Mouse (Mus musculus) embryonic facial prominence, embryonic 12.5 days (tissue): Measurements from ENCODE around the gene Grb2. TPM values are rescaled to one million over a fixed set of nuclear protein-coding genes. Genes with fewer than 3 reads are reported as not detected.

Experiments
- ATAC-seq: fragments of 200-750 bp; cut with Nextera tagmentation; 2 replicates; pipeline ENCODE4 v1.8.0; 2017; ENCODE audit not compliant: insufficient number of reproducible peaks, insufficient read depth, low FRiP score, low TSS enrichment
- H3K27ac ChIP-seq: fragments of 300-500 bp; sonication (generic); 2 replicates; pipeline ENCODE4 v1.5.1; 2016; ENCODE audit warnings: mild to moderate bottlenecking
- H3K27me3 ChIP-seq: fragments of 300-500 bp; sonication (generic); 2 replicates; pipeline ENCODE4 v1.6.1; 2016; ENCODE audit warnings: mild to moderate bottlenecking, moderate library complexity
- H3K36me3 ChIP-seq: fragments of 300-500 bp; sonication (generic); 2 replicates; pipeline ENCODE4 v1.6.1; 2016; ENCODE audit warnings: mild to moderate bottlenecking
- H3K4me1 ChIP-seq: fragments of 300-500 bp; sonication (generic); 2 replicates; pipeline ENCODE4 v1.6.1; 2016
- H3K4me2 ChIP-seq: fragments of 300-500 bp; sonication (generic); replicated peaks from 2 replicates; pipeline ENCODE4 v1.6.1; 2016; ENCODE audit warnings: mild to moderate bottlenecking, moderate library complexity
- H3K4me3 ChIP-seq: fragments of 300-500 bp; sonication (generic); 2 replicates; pipeline ENCODE4 v1.5.1; 2016; ENCODE audit warnings: mild to moderate bottlenecking
- H3K9ac ChIP-seq: fragments of 300-500 bp; sonication (generic); 2 replicates; pipeline ENCODE4 v1.6.1; 2016; ENCODE audit warnings: mild to moderate bottlenecking, moderate library complexity
- H3K9me3 ChIP-seq: fragments of 300-500 bp; sonication (generic); 2 replicates; pipeline ENCODE4 v1.6.1; 2016; ENCODE audit warnings: mild to moderate bottlenecking, moderate library complexity
- WGBS: fragments of 180-500 bp; shearing (Covaris S2); methylation state at CpG from one replicate; pipeline ENCODE4 v1.1.7; 2016; 5-methylcytosine and 5-hydroxymethylcytosine counted together
- polyA plus RNA-seq: library from polyadenylated mRNA; unstranded; fragments of >200 nt; fragmentation: Nextera tagmentation; extraction: Ambion mirVana; gene quantifications from 2 replicates; pipeline ENCODE4 v1.2.1, GENCODE M21; 2016

Grb2 gene
- polyA plus RNA-seq, 1 experiment from 2014 or later: 115 TPM

DNA sequence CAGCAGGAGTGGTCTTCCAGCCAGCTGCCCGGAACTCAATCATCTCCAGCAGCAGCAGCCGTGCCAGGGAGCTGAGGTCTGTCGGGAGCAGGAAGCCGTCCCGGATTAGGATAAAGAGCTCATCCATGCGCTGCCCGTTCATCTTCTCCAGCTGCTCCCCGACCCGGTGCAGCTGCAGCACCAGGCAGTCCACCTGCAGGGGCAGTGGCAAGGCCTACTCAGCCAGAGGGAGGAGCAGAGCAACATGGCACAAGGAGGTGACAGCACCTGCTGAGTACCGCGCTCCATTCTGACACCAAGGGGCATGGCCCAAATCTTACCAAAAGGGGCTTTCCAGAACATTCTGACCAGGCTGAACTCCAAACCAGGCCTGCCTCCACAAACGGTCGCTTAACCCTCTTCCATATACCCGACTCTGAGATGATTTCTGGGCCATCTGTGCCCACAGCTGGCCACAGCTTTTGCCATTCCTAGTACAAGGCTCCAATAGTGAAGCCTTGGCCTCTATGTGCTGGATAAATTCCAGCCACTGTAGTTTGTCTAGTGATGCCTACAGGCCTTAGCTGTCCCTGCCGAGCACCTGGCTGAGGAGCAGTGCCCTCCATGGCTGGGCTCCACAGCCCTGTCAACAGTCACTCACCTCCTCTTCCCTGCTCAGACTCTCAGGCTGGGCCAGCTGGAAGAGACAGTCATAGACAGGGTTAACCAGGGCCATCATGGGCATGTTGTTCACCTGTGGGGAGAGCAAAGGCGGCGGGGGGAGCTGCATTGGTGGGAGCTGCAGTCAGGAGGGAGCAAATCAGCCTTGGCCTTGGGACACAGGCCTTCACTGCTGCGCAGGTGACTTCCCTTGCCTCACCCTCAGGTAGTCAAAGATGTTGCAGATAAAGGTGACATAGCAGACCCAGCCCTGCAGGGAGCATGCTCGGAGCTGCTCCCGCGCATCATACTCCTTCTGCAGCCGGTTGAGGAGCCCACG is 99.7 kb downstream of the Grb2 start:
- ATAC-seq: no peak
- H3K27ac ChIP-seq: no peak overlapping the region
- no peak overlapping the region for H3K4me2 ChIP-seq
- H3K9me3 ChIP-seq: no peaks in the 10 kb centered on the region
- H3K36me3 ChIP-seq: peaks cover 40% of the 10 kb centered on the region
- no peak overlapping the region for H3K9ac ChIP-seq
- H3K27me3 ChIP-seq: no peaks in the 10 kb centered on the region
- no peak overlapping the region for H3K4me3 ChIP-seq
- WGBS: 82% methylated on average over 23 of the region's 23 CpGs
- peaks cover 20% of the 10 kb centered on the region for H3K4me1 ChIP-seq

DNA sequence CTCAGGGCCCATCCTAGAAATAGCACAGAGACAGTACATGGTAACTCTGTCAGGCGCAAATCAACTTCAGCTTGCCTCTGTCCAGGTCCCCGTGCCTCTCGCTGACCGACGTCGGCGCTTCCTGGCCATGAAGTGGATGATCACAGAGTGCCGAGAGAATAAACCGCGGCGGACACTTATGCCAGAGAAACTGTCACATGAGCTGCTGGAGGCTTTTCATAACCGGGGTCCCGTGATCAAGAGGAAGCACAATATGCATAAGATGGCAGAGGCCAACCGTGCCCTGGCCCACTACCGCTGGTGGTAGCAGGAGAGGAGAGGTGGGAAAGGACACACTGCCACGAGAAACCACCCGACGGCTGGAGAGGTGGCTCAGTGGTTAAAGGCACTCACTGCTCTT is 101.7 kb downstream of the Grb2 start:
- peaks cover 25% of the 10 kb centered on the region for H3K4me1 ChIP-seq
- WGBS: 92% methylated on average over 18 of the region's 18 CpGs

DNA sequence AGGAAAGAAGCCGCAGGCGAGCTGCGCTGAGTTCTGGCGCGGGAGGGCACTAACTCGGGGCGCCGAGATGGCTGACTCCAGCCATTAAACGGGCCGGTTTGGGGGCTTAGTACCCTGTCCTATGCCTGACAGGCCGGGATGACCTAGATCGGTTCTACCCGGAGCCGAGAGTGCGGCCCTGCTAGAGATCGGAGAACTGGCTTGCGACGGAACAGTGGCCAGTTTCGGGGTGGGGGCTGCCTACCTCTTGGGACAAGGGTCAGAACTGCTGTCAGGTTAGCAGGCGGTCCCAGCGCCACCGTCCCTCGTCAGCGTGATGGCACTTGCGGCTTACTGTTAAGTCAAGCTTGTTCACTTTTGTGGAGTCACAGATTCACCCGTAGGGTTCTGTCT is 104.1 kb downstream of the Grb2 start:
- Histone ChIP-seq H3K4me1 (peaks cover 23% of the 10 kb centered on the region), H3K36me3 (peaks cover 44% of the 10 kb centered on the region), H3K9ac (peak overlapping the region; percentile 93), H3K27ac (peak overlapping the region; percentile 92), H3K9me3 (no peaks in the 10 kb centered on the region), H3K27me3 (no peaks in the 10 kb centered on the region), H3K4me2 (peak overlapping the region; percentile 87), H3K4me3 (peak overlapping the region; percentile 96)
- under 1% methylated on average over 26 of the region's 26 CpGs for WGBS
- ATAC-seq: peak; percentile 7; the same call in 1 of the 2 replicates

More for the DNA sequence above, 101.7 kb downstream of the Grb2 start:
- Histone ChIP-seq H3K36me3 (peaks cover 40% of the 10 kb centered on the region), H3K4me2 (no peak overlapping the region), H3K27ac (no peak overlapping the region), H3K9ac (no peak overlapping the region), H3K4me3 (no peak overlapping the region), H3K9me3 (no peaks in the 10 kb centered on the region), H3K27me3 (no peaks in the 10 kb centered on the region)
- no peak for ATAC-seq

DNA sequence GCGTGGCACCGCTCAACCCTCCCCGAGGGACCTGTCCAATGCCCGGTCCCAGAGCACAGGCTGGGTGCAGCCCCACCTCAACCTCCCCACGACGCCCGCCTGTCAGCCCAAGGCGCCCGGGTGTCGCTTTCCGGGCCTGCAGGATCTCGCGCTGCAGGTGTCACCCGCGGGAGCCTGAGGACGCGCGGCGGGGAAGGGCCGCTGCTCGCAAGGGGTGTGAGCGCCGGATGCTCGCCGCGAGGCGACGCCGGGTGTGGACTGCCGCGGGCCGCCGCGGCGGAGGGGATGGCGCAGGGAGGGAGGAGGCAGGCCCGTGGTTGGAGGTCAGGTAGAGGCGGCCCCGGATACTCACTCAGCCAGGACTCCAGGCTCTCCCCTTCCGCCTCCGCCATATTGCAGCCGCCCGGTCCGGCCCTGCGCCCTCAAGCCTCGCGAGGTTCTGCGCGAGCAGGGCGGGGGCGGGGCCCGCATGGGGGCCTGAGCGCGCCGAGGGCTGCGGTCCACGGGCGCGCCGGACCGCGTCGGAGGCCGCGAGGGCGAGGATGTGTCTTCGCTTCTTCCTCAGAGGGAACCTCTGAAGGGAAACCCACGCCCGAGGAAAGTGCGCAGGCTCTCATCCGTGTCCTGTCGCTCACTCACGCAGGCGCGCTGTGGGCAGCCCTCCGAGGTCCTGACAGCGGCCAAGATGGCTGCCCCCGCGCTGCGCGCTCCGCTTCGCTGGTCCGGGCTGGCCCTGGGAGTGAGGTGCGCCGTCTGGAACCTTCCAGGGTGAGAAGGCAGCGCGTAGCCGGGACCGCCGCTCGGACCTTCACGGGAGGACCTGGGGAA is 104.7 kb downstream of the Grb2 start, which contains the start of the genes Mrps7 and Gga3:
TSS of gene Mrps7 (plus strand) at position 450 of the 828 bp plus-strand sequence.
TSS of gene Gga3 (minus strand) at position 576 of the 828 bp plus-strand sequence.
- WGBS: under 1% methylated on average over 85 of the region's 93 CpGs
- ATAC-seq: peak; percentile 96
- Histone ChIP-seq H3K9me3 (no peaks in the 10 kb centered on the region), H3K4me1 (peaks cover 23% of the 10 kb centered on the region), H3K27ac (peak within 1 kb of the TSS; percentile 92), H3K9ac (peak within 1 kb of the TSS; percentile 93), H3K27me3 (no peaks in the 10 kb centered on the region), H3K36me3 (peaks cover 38% of the 10 kb centered on the region), H3K4me3 (peak within 1 kb of the TSS; percentile 96), H3K4me2 (peak within 1 kb of the TSS; percentile 87)

DNA sequence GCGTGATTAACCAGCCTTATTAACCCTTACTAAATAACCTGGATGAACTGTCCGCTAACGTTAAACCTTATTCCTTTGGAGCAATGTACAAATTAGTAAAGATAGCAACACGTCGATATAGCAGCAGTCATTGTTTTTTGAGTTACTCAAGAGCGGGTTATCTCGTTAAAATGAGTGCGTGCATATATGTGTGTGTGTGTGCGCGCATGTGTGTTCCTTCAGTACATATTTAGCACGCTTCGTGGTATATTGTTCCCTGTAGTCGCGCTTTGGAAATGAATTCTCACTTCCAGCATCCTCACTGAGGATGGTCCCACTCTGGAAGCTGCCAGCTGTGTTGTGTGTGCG is 105.3 kb downstream of the Grb2 start:
- no peaks in the 10 kb centered on the region for H3K9me3 ChIP-seq
- WGBS: 7% methylated on average over 15 of the region's 15 CpGs
- H3K4me2 ChIP-seq: peak overlapping the region; percentile 87
- H3K4me3 ChIP-seq: peak overlapping the region; percentile 96
- H3K27ac ChIP-seq: peak overlapping the region; percentile 92; the same call in 1 of the 2 replicates
- peaks cover 32% of the 10 kb centered on the region for H3K36me3 ChIP-seq
- peaks cover 23% of the 10 kb centered on the region for H3K4me1 ChIP-seq
- ATAC-seq: no peak
- H3K9ac ChIP-seq: peak overlapping the region; percentile 93
- H3K27me3 ChIP-seq: no peaks in the 10 kb centered on the region

DNA sequence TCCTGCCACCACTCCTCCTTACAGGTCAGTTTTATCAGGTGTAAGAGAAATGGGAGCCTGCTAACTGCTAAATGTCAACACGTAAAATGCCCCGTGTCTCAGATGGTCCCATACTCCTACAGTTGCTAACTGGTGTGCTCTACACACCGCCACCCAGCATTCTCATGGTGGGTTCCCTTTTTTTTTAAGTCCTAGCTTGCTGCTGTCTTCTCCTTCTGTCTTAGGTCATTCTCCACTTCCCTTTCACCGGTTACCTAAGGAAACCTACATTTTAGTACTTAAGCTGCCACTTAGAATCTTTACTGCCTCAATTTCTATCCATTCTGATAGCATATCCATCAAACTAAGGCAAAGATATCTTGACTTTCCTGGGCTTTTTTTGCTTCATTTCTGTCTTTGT is 107.2 kb downstream of the Grb2 start:
- Histone ChIP-seq H3K9me3 (no peaks in the 10 kb centered on the region), H3K4me2 (no peak overlapping the region), H3K4me1 (peaks cover 23% of the 10 kb centered on the region), H3K9ac (no peak overlapping the region), H3K27ac (no peak overlapping the region), H3K36me3 (peaks cover 29% of the 10 kb centered on the region), H3K27me3 (no peaks in the 10 kb centered on the region), H3K4me3 (no peak overlapping the region)
- 93% methylated on average over 4 of the region's 4 CpGs for WGBS
- ATAC-seq: no peak

DNA sequence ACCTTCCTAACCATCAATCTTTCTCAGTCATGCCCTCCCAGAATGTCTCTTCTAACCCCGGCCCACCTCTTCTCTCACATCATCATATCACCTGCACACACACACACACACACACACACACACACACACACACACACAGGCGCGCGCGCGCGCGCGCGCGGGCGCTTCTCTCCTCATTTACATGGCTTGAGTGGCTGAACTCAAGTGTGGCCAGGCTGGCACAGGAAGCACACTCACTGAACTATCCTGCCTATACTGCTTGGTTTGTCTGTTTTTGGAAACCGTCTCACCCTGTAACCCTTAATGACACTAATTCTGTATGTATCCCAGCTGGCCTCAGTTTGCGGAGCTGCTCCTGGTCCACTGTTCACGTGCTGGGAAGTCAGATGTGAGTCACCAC is 107.7 kb downstream of the Grb2 start:
- no peak overlapping the region for H3K9ac ChIP-seq
- H3K4me3 ChIP-seq: no peak overlapping the region
- 95% methylated on average over 15 of the region's 15 CpGs for WGBS
- peaks cover 29% of the 10 kb centered on the region for H3K36me3 ChIP-seq
- H3K9me3 ChIP-seq: no peaks in the 10 kb centered on the region
- no peaks in the 10 kb centered on the region for H3K27me3 ChIP-seq
- no peak overlapping the region for H3K27ac ChIP-seq
- no peak overlapping the region for H3K4me2 ChIP-seq
- H3K4me1 ChIP-seq: peaks cover 23% of the 10 kb centered on the region
- no peak for ATAC-seq

DNA sequence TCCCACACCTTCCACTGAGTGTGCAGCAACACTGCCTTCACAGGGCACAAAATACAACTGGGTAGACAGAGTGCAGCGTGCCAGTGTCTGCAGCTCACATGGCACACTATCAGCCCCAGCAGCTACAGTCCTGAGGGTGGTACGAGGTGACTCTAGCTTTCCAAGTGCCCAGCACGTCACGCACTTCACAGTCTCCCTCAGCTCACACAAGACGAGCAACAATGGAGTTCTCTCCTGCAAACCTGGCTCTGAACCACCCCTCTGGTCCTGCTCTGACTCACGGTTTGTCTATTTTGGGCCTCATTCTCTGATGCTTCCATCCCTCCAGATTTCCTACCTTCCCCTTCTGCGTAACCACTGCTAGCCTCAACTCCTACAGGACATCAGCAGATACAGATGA is 108.7 kb downstream of the Grb2 start:
- Histone ChIP-seq H3K4me1 (peaks cover 16% of the 10 kb centered on the region), H3K36me3 (peaks cover 35% of the 10 kb centered on the region), H3K4me3 (no peak overlapping the region), H3K9me3 (no peaks in the 10 kb centered on the region), H3K4me2 (no peak overlapping the region), H3K27ac (no peak overlapping the region), H3K9ac (no peak overlapping the region), H3K27me3 (no peaks in the 10 kb centered on the region)
- WGBS: 95% methylated on average over 7 of the region's 7 CpGs
- ATAC-seq: no peak

DNA sequence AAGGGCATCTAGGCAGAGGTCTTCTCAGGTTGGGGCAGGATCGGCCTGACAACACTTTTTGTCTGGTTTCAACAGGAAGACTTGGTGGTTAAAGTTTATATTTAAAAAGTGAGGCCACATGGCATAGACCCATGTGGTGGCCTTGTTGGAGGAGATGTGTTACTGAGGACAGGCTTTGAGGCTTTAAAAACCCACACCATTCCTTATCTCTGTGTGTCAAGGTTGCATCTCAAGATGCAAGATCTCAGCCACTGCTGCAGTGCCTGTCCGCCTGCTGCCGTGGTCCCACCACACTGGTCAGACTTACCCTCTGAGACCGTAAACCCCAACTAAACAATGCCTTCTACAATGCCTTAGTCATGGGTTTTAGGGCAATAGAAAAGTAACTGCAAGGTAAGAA is 110.1 kb downstream of the Grb2 start:
- Histone ChIP-seq H3K27me3 (no peaks in the 10 kb centered on the region), H3K27ac (no peak overlapping the region), H3K4me3 (no peak overlapping the region), H3K4me1 (peaks cover 14% of the 10 kb centered on the region), H3K9me3 (no peaks in the 10 kb centered on the region), H3K4me2 (no peak overlapping the region), H3K9ac (no peak overlapping the region), H3K36me3 (peaks cover 49% of the 10 kb centered on the region)
- WGBS: 95% methylated on average over 4 of the region's 4 CpGs
- ATAC-seq: no peak

DNA sequence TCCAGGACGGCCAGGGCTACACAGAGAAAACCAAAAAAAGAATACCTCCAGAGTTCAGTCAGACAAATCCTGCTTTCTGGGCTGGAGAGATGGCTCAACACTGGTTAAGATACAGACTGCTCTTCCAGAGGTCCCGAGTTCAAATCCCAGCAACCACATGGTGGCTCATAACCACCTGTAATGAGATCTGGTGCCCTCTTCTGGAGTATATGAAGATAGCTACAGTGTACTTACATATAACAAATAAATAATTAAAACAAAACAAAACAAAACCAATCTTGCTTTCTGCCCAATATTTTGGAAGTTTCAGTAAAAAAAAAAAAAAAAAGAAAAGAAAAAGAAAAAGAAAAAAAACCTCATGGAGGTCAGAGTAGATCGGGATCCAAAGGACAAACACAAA is 113.2 kb downstream of the Grb2 start:
- Histone ChIP-seq H3K27ac (no peak overlapping the region), H3K4me1 (no peaks in the 10 kb centered on the region), H3K4me3 (no peak overlapping the region), H3K4me2 (no peak overlapping the region), H3K9me3 (no peaks in the 10 kb centered on the region), H3K36me3 (peaks cover 72% of the 10 kb centered on the region), H3K27me3 (no peaks in the 10 kb centered on the region), H3K9ac (no peak overlapping the region)
- ATAC-seq: no peak
- 97% methylated on average over 3 of the region's 3 CpGs for WGBS
